In genomic region chr17:43197232-43197631, GRCm38 (mm10) we compare ENCODE assay signal across 18 mouse cellular contexts.
"Had no signal": no experiment of that assay in that cellular context is flagged by ENCODE, and none has a peak within 500 bp of the region (broad histone marks: within the 10 kb centered on the region; RNA-seq: fewer than 3 reads in every experiment).

No protein-coding gene starts in this region.

- H3K27me3 ChIP-seq: midbrain, embryonic 13.5 days; neural tube, embryonic 13.5 days; neural tube, embryonic 15.5 days had no signal

- H3K4me3 ChIP-seq: midbrain, embryonic 10.5 days; midbrain, embryonic 13.5 days; myocyte; neural tube, embryonic 13.5 days; neural tube, embryonic 15.5 days had no signal

- H3K36me3 ChIP-seq: midbrain, embryonic 10.5 days; midbrain, embryonic 13.5 days; neural tube, embryonic 13.5 days; neural tube, embryonic 15.5 days had no signal

- DNase-seq: lung, adult 18-20 months; lung, embryonic 14.5 days; lung, postnatal 10 days; lung, postnatal 4 days; retina, postnatal 1 day; right cerebral cortex, adult 18-20 months; right cerebral cortex, postnatal 25 days; right cerebral cortex, postnatal 4 days; spleen, adult 18-20 months; thymus, adult 18-20 months; thymus, postnatal 14 days; thymus, postnatal 36 days had no signal

- H3K9me3 ChIP-seq: midbrain, embryonic 10.5 days; midbrain, embryonic 13.5 days; neural tube, embryonic 13.5 days; neural tube, embryonic 15.5 days had no signal

- H3K27ac ChIP-seq: midbrain, embryonic 10.5 days; midbrain, embryonic 13.5 days; neural tube, embryonic 13.5 days; neural tube, embryonic 15.5 days had no signal

- H3K4me1 ChIP-seq: midbrain, embryonic 10.5 days; midbrain, embryonic 13.5 days; neural tube, embryonic 13.5 days; neural tube, embryonic 15.5 days had no signal

- ATAC-seq: midbrain, embryonic 13.5 days; midbrain, embryonic 16.5 days had no signal

- H3K4me2 ChIP-seq: lung, embryonic 14.5 days; midbrain, embryonic 13.5 days; neural tube, embryonic 13.5 days; neural tube, embryonic 15.5 days had no signal

- H3K9ac ChIP-seq: lung, embryonic 14.5 days; midbrain, embryonic 13.5 days; neural tube, embryonic 13.5 days; neural tube, embryonic 15.5 days had no signal
